ENCODE assay signal across 9 mouse cellular contexts in genomic region chr3:31149706-31150105, GRCm38 (mm10). TPM values are rescaled to one million over a fixed set of nuclear protein-coding genes. Genes with fewer than 3 reads are reported as not detected.
DNase-seq lines count a peak whose midpoint lies in the region; ATAC-seq lines count a peak whose summit lies in the region.
"Had no signal": no experiment of that assay in that cellular context is flagged by ENCODE, and none has a peak within 500 bp of the region (broad histone marks: within the 10 kb centered on the region; RNA-seq: fewer than 3 reads in every experiment).

Cldn11 (plus strand) TSS chr3:31149920.

- peak within 1 kb of the TSS; percentile 47 for H3K4me3 ChIP-seq in hindbrain, embryonic 13.5 days

- peak; percentile 81 for ATAC-seq in hindbrain, embryonic 13.5 days (ENCODE audit: low FRiP score)
- no peak for ATAC-seq in megakaryocyte-erythroid progenitor cell, adult 5-6 weeks (replicated peaks; ENCODE audit: low FRiP score, low TSS enrichment, poor library complexity, severe bottlenecking)

- WGBS in hindbrain, embryonic 13.5 days = 0% methylated on average over 29 of the region's 33 CpGs

- no peak within 1 kb of the TSS for H3K27ac ChIP-seq in hindbrain, embryonic 13.5 days

- H3K4me1 ChIP-seq in hindbrain, embryonic 13.5 days (replicated peaks) = peaks cover 11% of the 10 kb centered on the region

- peak within 1 kb of the TSS; percentile 71 for H3K9ac ChIP-seq in hindbrain, embryonic 13.5 days

- peaks cover 44% of the 10 kb centered on the region for H3K27me3 ChIP-seq in hindbrain, embryonic 13.5 days

- intact Hi-C loops in left cerebral cortex, postnatal 25 days (cut with DNase I) = loop anchor here (5.0 kb wide), 5 partner anchors 88 to 438 kb away; no protein-coding TSS in a partner anchor

- H3K36me3 ChIP-seq in hindbrain, embryonic 13.5 days = no peaks in the 10 kb centered on the region

- no peaks in the 10 kb centered on the region for H3K9me3 ChIP-seq in hindbrain, embryonic 13.5 days

- peak within 1 kb of the TSS; percentile 88 for H3K4me2 ChIP-seq in hindbrain, embryonic 13.5 days

- peak; percentile 58 for DNase-seq in ovary, adult 18-20 months (ENCODE audit: low spot score)
- no peak for DNase-seq in ovary, postnatal 14 days (ENCODE audit: low spot score)
- peak; percentile 47 for DNase-seq in embryo, embryonic 11.5 days (ENCODE audit: low read depth, low spot score)
- DNase-seq in left cerebral cortex, postnatal 25 days (ENCODE audit: low spot score in 2 of 2) = no peak
- peak; percentile 80 for DNase-seq in mesoderm, embryonic 11.5 days (ENCODE audit: low read depth, low spot score)
- DNase-seq in thymus, postnatal 0 days (ENCODE audit: low spot score) = peak; percentile 23

RNA-seq across cellular contexts. Expression of gene Cldn11, which starts in this region (rescaled TPM):
- polyA plus RNA-seq in hindbrain, embryonic 13.5 days (2015; fragmentation: Nextera tagmentation; extraction: Ambion mirVana) = 52.1 and 53.9 TPM in 2 replicates
- 100 to 1,000 TPM; 148 to 171 TPM for total RNA-seq in left cerebral cortex, postnatal 25 days (2021)
- polyA plus RNA-seq in thymus, postnatal 0 days (2015; fragmentation: Nextera tagmentation; extraction: Ambion mirVana) = 0.21 and 0.55 TPM in 2 replicates
- not detected in 2 replicates for total RNA-seq in megakaryocyte-erythroid progenitor cell, adult 5-6 weeks (2014; fragmentation: Nextera tagmentation)
- total RNA-seq in megakaryocyte-erythroid progenitor cell, adult 5-6 weeks (2017) = not detected in 2 replicates
- total RNA-seq: neutrophil, adult 5-6 weeks had no signal

Comparison
In these comparisons a context has a peak if more than half of its experiments do, and no peak if none do; other contexts are left out.
1. RNA of gene Cldn11 (total RNA-seq): 148 to 171 TPM in left cerebral cortex, postnatal 25 days; not detected in megakaryocyte-erythroid progenitor cell, adult 5-6 weeks; every median in the first group is over 100 times any median in the second.
2. RNA of gene Cldn11 (polyA plus RNA-seq): 52.1 to 53.9 TPM in hindbrain, embryonic 13.5 days; 0.21 to 0.55 TPM in thymus, postnatal 0 days; every median in the first group is over 10 times any median in the second.
3. DNase-seq: peak in ovary, adult 18-20 months (single experiment), embryo, embryonic 11.5 days (single experiment) and mesoderm, embryonic 11.5 days (single experiment); none in ovary, postnatal 14 days (single experiment) and left cerebral cortex, postnatal 25 days (0 of 2).
4. Peak in DNase-seq in thymus, postnatal 0 days; RNA of the gene not detected or under 1 TPM.